Mouse (Mus musculus) forebrain, embryonic 16.5 days (tissue): Measurements from ENCODE around the gene Oscp1. TPM values are rescaled to one million over a fixed set of nuclear protein-coding genes. Genes with fewer than 3 reads are reported as not detected.

Source experiments
- ATAC-seq: fragments of 200-750 bp; cut with Nextera tagmentation; 2 replicates; pipeline ENCODE4 v1.8.0; 2017; ENCODE audit warnings: mild to moderate bottlenecking, moderate library complexity
- H3K27ac ChIP-seq: fragments of 300-500 bp; sonication (generic); 2 replicates; pipeline ENCODE4 v1.5.1; 2014; ENCODE audit warnings: low read length, control low read depth
- H3K27me3 ChIP-seq: fragments of 300-500 bp; sonication (generic); replicated peaks from 2 replicates; pipeline ENCODE4 v1.6.1; 2014; ENCODE audit warnings: low read length; ENCODE audit not compliant: control insufficient read depth, insufficient read depth
- H3K36me3 ChIP-seq: fragments of 300-500 bp; sonication (generic); 2 replicates; pipeline ENCODE4 v1.6.1; 2014; ENCODE audit not compliant: control insufficient read depth, insufficient read depth
- H3K4me1 ChIP-seq: fragments of 300-500 bp; sonication (generic); replicated peaks from 2 replicates; pipeline ENCODE4 v1.6.1; 2014; ENCODE audit warnings: low read length; ENCODE audit not compliant: control insufficient read depth, insufficient read depth
- H3K4me2 ChIP-seq: fragments of 300-500 bp; sonication (generic); 2 replicates; pipeline ENCODE4 v1.6.1; 2014; ENCODE audit warnings: mild to moderate bottlenecking, low read length, control low read depth
- H3K4me3 ChIP-seq: fragments of 300-500 bp; sonication (generic); replicated peaks from 2 replicates; pipeline ENCODE4 v1.5.1; 2014; ENCODE audit warnings: mild to moderate bottlenecking, low read length, control low read depth
- H3K9ac ChIP-seq: fragments of 300-500 bp; sonication (generic); replicated peaks from 2 replicates; pipeline ENCODE4 v1.6.1; 2014; ENCODE audit warnings: low read depth, low read length, control low read depth
- H3K9me3 ChIP-seq: fragments of 300-500 bp; sonication (generic); 2 replicates; pipeline ENCODE4 v1.6.1; 2016; ENCODE audit warnings: low read length; ENCODE audit not compliant: control insufficient read depth
- WGBS: fragments of 180-500 bp; shearing (Covaris S2); extraction: QIAGEN DNeasy Blood & Tissue Kit; methylation state at CpG from one replicate; pipeline ENCODE4 v1.1.7; 2014; 5-methylcytosine and 5-hydroxymethylcytosine counted together
- polyA plus RNA-seq: library from polyadenylated mRNA; unstranded; fragments of >200 nt; fragmentation: Nextera tagmentation; extraction: Ambion mirVana; gene quantifications from 2 replicates; pipeline ENCODE4 v1.2.1, GENCODE M21; 2015

Oscp1 gene
- polyA plus RNA-seq, 1 experiment from 2014 or later = 30.4 TPM

DNA sequence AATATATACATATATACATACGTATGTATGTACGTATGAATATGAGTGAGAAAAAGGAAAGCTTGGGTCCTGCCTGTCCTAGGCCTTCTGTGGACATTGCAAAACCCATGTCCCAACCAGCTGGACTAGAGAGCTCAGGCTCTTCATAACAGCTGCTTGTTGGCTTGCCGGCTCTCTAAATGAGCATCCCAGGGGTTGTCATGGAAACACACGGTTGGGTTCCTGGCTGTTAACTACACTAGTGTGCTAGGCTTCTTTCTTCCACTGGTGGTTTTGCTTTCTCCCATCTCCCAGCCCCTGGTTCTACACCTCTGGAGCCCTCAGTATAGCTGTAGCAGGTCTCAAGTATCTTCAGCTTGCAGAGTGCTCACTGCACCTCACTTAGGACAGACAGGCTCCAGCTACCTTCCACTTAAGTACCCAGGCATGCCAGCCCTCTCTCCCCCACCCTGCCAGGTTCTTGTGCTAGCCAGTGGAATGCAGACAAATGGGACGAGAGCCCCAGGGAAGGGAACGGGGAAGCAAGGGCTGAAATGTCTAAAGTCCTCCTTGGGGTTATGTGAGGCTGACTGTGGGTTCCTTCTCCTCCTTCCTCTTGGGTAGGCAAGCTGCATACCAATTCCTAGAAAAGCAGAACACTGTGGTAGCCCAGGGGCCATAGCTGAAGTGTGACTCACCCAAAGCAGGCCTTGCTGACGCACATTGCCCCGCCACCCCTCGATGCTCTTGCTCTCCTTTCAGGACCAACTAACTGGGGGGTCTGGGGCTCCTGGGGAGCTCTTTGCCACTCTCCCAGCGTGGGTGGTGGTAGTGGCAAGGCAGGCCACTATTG is 73.1 kb downstream of the Oscp1 start:
- Histone ChIP-seq H3K27ac (peak overlapping the region; percentile 3; the same call in 1 of the 2 replicates), H3K36me3 (peaks cover 9% of the 10 kb centered on the region)

DNA sequence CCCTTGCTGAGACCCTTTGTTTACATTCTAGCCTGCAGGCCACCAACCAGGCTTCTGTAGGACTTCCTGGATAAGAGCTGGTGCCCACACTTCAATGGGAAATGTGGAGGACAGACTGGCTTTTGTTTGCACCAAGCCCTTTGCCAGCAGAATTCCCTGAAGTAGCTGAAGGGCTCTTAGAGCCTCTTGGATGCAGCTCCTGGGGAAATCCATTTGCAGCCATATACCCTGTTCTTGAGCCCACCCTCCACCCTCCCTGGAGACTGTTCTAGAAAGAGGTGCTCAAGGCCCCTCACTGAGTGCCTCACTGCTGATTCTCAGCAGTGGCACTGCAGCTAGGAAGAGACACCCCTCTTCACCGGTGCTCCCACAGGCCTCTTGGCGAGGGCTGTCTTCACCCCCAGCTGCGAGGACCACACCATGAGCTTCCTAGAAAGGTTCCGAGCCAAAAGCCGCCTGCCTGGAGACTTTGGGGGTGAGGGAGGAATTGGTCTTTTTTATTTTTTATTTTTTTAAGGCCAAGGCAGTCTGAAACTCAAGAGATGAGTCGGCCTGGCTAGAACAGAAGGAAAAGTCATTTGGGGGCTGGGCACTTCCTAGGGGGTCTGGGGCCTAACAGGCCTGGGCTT is 74.4 kb downstream of the Oscp1 start:
- no peaks in the 10 kb centered on the region for H3K9me3 ChIP-seq
- no peak overlapping the region for H3K4me2 ChIP-seq
- no peak overlapping the region for H3K27ac ChIP-seq
- H3K27me3 ChIP-seq = no peaks in the 10 kb centered on the region
- peaks cover 7% of the 10 kb centered on the region; the same call in 1 of the 2 replicates for H3K4me1 ChIP-seq
- H3K4me3 ChIP-seq = no peak overlapping the region
- H3K9ac ChIP-seq = no peak overlapping the region
- no peak for ATAC-seq
- H3K36me3 ChIP-seq = peaks cover 9% of the 10 kb centered on the region
- 79% methylated on average over 6 of the region's 6 CpGs for WGBS

More for the DNA sequence above, 73.1 kb downstream of the Oscp1 start:
- WGBS = 52% methylated on average over 10 of the region's 10 CpGs
- ATAC-seq = peak; percentile 77
- no peaks in the 10 kb centered on the region for H3K27me3 ChIP-seq
- peaks cover 7% of the 10 kb centered on the region; the same call in 1 of the 2 replicates for H3K4me1 ChIP-seq
- H3K9me3 ChIP-seq = no peaks in the 10 kb centered on the region
- 0 out of 2 replicates have a peak overlapping the region, but pooled peaks have one; percentile 5 for H3K9ac ChIP-seq
- no peak overlapping the region for H3K4me3 ChIP-seq
- no peak overlapping the region for H3K4me2 ChIP-seq

DNA sequence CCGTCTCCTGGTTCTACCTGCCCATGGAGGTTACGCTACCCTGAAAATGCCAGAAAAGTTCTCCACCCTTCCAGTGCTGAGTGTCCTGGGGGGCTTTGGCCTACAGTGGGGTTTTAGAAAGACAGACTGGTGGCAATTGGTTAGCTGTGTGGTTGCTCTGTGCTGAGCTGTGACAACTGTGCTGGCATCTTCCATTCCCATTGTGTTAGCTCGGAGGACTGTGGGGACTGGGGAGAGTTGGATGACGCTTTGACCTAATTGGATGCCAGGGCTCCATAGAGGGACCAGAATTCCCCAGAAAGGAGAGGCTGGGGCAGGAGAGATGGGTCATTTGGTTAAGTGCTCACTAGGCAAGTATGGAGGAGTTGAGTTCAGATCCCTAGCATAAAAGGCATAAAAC is 75.9 kb downstream of the Oscp1 start:
- H3K4me1 ChIP-seq = peaks cover 7% of the 10 kb centered on the region; the same call in 1 of the 2 replicates
- WGBS = 89% methylated on average over 4 of the region's 4 CpGs
- ATAC-seq = no peak
- H3K9me3 ChIP-seq = no peaks in the 10 kb centered on the region
- no peak overlapping the region for H3K27ac ChIP-seq
- no peak overlapping the region for H3K9ac ChIP-seq
- no peak overlapping the region for H3K4me2 ChIP-seq
- H3K36me3 ChIP-seq = peaks cover 6% of the 10 kb centered on the region; the same call in 1 of the 2 replicates
- H3K27me3 ChIP-seq = no peaks in the 10 kb centered on the region
- H3K4me3 ChIP-seq = no peak overlapping the region

DNA sequence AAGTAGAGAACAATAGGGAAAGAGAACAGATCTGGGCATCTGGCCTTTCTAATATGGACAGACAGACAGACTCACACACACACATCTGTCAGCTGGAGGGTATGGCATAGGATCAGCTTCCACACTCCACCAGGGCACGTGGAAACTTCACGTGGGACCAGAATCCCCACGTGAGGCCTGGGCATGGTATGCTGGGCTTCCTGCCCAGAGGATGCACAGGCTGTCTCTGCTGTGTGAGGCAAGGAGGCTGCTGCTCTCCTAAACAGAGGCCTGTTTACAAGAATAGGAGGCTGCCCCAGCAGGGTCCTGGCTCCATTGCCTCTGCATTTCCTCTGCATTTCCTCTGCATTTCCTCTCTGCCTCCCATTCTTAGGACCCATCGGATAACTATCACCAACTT is 76.3 kb downstream of the Oscp1 start:
- Histone ChIP-seq H3K9me3 (no peaks in the 10 kb centered on the region), H3K9ac (no peak overlapping the region), H3K4me1 (peaks cover 7% of the 10 kb centered on the region; the same call in 1 of the 2 replicates), H3K4me3 (no peak overlapping the region), H3K36me3 (peaks cover 6% of the 10 kb centered on the region), H3K4me2 (no peak overlapping the region), H3K27ac (no peak overlapping the region), H3K27me3 (no peaks in the 10 kb centered on the region)
- 91% methylated on average over 4 of the region's 4 CpGs for WGBS
- no peak for ATAC-seq

DNA sequence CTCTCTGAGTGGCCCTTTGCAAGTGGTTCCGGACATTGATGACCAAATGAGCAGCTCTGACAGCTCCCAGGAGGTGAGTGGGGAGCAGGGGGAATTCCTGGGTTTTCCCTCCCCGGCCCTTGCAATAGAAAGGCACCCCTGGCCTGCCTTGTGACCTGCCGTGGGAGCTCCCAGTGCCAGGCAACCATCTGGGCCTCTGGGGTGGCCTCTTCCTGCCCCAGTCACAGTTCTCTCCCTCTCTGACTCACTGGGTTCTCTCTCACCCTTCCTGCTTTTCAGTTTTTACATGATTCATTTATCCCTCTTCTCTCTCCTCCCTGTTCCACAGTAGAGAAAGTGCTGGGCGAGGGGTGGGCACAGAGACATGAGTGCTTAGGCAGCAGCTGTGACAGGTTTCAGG is 79.4 kb downstream of the Oscp1 start:
- ATAC-seq = no peak
- no peak overlapping the region for H3K4me3 ChIP-seq
- no peak overlapping the region for H3K4me2 ChIP-seq
- 87% methylated on average over 4 of the region's 4 CpGs for WGBS
- no peaks in the 10 kb centered on the region for H3K4me1 ChIP-seq
- H3K9me3 ChIP-seq = no peaks in the 10 kb centered on the region
- peaks cover 8% of the 10 kb centered on the region for H3K36me3 ChIP-seq
- H3K27me3 ChIP-seq = no peaks in the 10 kb centered on the region
- no peak overlapping the region for H3K9ac ChIP-seq
- H3K27ac ChIP-seq = no peak overlapping the region

DNA sequence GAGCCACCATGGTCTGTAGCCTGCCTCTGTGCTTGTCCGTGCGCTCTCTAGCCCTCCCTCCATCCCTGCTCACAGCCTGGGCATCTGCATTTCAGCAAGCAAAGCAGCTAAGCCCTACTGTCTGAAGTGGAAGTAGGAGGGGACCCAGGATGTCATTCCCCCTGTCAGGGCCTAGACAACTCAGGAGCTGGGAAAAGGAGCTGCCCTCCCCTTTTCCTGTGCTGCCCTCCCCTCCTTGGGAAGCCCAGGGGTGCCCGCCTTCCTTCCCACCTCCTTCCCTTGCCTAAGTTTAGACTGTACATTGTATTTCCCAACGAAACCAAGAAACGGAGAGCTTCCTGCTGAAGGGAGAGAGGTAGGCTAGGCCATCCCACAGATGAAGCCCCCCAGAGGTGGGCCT is 82.7 kb downstream of the Oscp1 start:
- Histone ChIP-seq H3K4me1 (no peaks in the 10 kb centered on the region), H3K9ac (no peak overlapping the region), H3K27ac (no peak overlapping the region), H3K27me3 (no peaks in the 10 kb centered on the region), H3K36me3 (peaks cover 8% of the 10 kb centered on the region), H3K4me2 (no peak overlapping the region), H3K9me3 (no peaks in the 10 kb centered on the region), H3K4me3 (no peak overlapping the region)
- no peak for ATAC-seq
- WGBS = 87% methylated on average over 5 of the region's 5 CpGs

Other genes with a start within 250 kb of the Oscp1 start
- 0.53 and 0.70 TPM in 2 replicates for gene Csf3r, start 34.0 kb upstream of the Oscp1 start, polyA plus RNA-seq
- 103 and 115 TPM in 2 replicates for gene Mrps15, start 11.6 kb upstream of the Oscp1 start, polyA plus RNA-seq
- 60.2 and 60.6 TPM in 2 replicates for gene Lsm10, start 38.1 kb downstream of the Oscp1 start, polyA plus RNA-seq
- gene Stk40, start 45.4 kb downstream of the Oscp1 start, polyA plus RNA-seq = 33.5 and 34.7 TPM in 2 replicates
- gene Eva1b, start 89.2 kb downstream of the Oscp1 start, polyA plus RNA-seq = 10.1 and 10.2 TPM in 2 replicates
- gene Sh3d21, start 104.9 kb downstream of the Oscp1 start, polyA plus RNA-seq = 0.87 and 1.2 TPM in 2 replicates
- 172 and 187 TPM in 2 replicates for gene Thrap3, start 144.2 kb downstream of the Oscp1 start, polyA plus RNA-seq
- 64.7 and 68.7 TPM in 2 replicates for gene Map7d1, start 197.8 kb downstream of the Oscp1 start, polyA plus RNA-seq
- gene Trappc3, start 203.8 kb downstream of the Oscp1 start, polyA plus RNA-seq = 179 and 192 TPM in 2 replicates
- 2.1 and 3.6 TPM in 2 replicates for gene Col8a2, start 228.2 kb downstream of the Oscp1 start, polyA plus RNA-seq